8 mouse cellular contexts compared by ENCODE assay signal in the genomic region with DNA sequence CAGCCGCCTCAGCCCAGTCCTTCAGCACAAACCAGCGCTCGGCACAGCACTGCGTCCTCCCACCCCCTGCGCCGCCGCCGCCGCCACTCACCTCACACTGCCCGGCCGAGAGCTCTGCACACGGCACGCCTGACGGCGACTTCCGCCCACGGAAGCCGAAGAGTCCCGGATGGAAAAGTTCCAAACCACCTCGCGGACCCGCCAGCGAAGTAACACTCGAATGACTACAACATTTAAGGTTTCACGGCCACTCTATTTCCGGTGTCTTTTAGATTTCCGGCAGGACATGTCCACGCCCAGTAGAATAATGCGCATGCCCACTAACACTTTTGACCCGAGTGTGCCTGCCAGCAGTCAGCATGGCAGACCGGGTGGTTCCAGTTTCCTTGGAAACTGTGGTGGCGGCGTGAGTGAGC. TPM values are rescaled to one million over a fixed set of nuclear protein-coding genes. Genes with fewer than 3 reads are reported as not detected.
DNase-seq lines count a peak whose midpoint lies in the region; ATAC-seq and TF ChIP-seq lines count a peak whose summit lies in the region.

A gene (minus strand): TSS at position 282 of the 416 bp plus-strand sequence.

- H3K9ac ChIP-seq in forebrain, embryonic 12.5 days, result peak within 1 kb of the TSS; percentile 75
- H3K9ac ChIP-seq in heart, postnatal 0 days (replicated peaks; ENCODE audit: low read depth, low read length), result peak within 1 kb of the TSS; percentile 89
- H3K9ac ChIP-seq in liver, embryonic 16.5 days (ENCODE audit: low read depth, low read length), result peak within 1 kb of the TSS; percentile 82
- H3K9ac ChIP-seq in neural tube, embryonic 13.5 days, result peak within 1 kb of the TSS; percentile 87

- H3K36me3 ChIP-seq in E14TG2a.4 (ENCODE audit: insufficient read depth, low read length), result peaks cover 30% of the 10 kb centered on the region
- peaks cover 21% of the 10 kb centered on the region for H3K36me3 ChIP-seq in forebrain, embryonic 12.5 days (replicated peaks)
- peaks cover 22% of the 10 kb centered on the region for H3K36me3 ChIP-seq in heart, postnatal 0 days (replicated peaks; ENCODE audit: control insufficient read depth, insufficient read depth, low read length)
- no peaks in the 10 kb centered on the region; the same call in 1 of the 2 replicates for H3K36me3 ChIP-seq in liver, embryonic 16.5 days (ENCODE audit: control insufficient read depth, insufficient read depth)
- peaks cover 23% of the 10 kb centered on the region for H3K36me3 ChIP-seq in neural tube, embryonic 13.5 days
- H3K36me3 ChIP-seq in testis, adult 2 months (ENCODE audit: control insufficient read depth, insufficient read depth, low read length), result peaks cover 1% of the 10 kb centered on the region; the same call in 1 of the 2 replicates

- peak; percentile 67 for TF ChIP-seq EP300 in heart, postnatal 0 days (IDR thresholded peaks at IDR 0.05; ENCODE audit: low read depth)

- H3K27ac ChIP-seq in forebrain, embryonic 12.5 days, result peak within 1 kb of the TSS; percentile 83
- H3K27ac ChIP-seq in heart, postnatal 0 days (ENCODE audit: low read depth), result peak within 1 kb of the TSS; percentile 97
- H3K27ac ChIP-seq in liver, embryonic 16.5 days (ENCODE audit: low read length), result peak within 1 kb of the TSS; percentile 88
- H3K27ac ChIP-seq in neural tube, embryonic 13.5 days (replicated peaks), result peak within 1 kb of the TSS; percentile 83
- peak within 1 kb of the TSS; percentile 75 for H3K27ac ChIP-seq in testis, adult 2 months (ENCODE audit: control insufficient read depth, insufficient read depth, low read depth, low read length)

- WGBS in forebrain, embryonic 12.5 days, result under 1% methylated on average over 33 of the region's 33 CpGs
- WGBS in heart, postnatal 0 days, result under 1% methylated on average over 33 of the region's 33 CpGs
- under 1% methylated on average over 33 of the region's 33 CpGs for WGBS in liver, embryonic 16.5 days (ENCODE audit: insufficient replicate concordance)
- WGBS in neural tube, embryonic 13.5 days, result under 1% methylated on average over 33 of the region's 33 CpGs

- ATAC-seq in forebrain, embryonic 12.5 days (ENCODE audit: low FRiP score), result peak; percentile 96
- ATAC-seq in heart, postnatal 0 days (ENCODE audit: insufficient read depth, low read depth), result peak; percentile 93
- peak; percentile 89 for ATAC-seq in liver, embryonic 16.5 days (ENCODE audit: low read depth)
- ATAC-seq in neural tube, embryonic 13.5 days (ENCODE audit: low read depth), result peak; percentile 96

- no peak for TF ChIP-seq CTCF in E14TG2a.4 (conservative IDR thresholded peaks at IDR 0.05; ENCODE audit: low read length)
- TF ChIP-seq CTCF in heart, postnatal 0 days (IDR thresholded peaks at IDR 0.05; ENCODE audit: low read depth), result no peak
- no peak for TF ChIP-seq CTCF in testis, adult 2 months (IDR thresholded peaks at IDR 0.05; ENCODE audit: control insufficient read depth, insufficient read depth, insufficient replicate concordance, low read depth, low read length)

- peak within 1 kb of the TSS; percentile 98 for H3K4me3 ChIP-seq in E14TG2a.4 (replicated peaks; ENCODE audit: low read length)
- H3K4me3 ChIP-seq in forebrain, embryonic 12.5 days (replicated peaks), result peak within 1 kb of the TSS; percentile 75
- H3K4me3 ChIP-seq in heart, postnatal 0 days (ENCODE audit: low read depth, low read length), result peak within 1 kb of the TSS; percentile 88
- H3K4me3 ChIP-seq in liver, embryonic 16.5 days (ENCODE audit: low read depth, low read length), result peak within 1 kb of the TSS; percentile 82
- peak within 1 kb of the TSS; percentile 83 for H3K4me3 ChIP-seq in neural tube, embryonic 13.5 days
- peak within 1 kb of the TSS; percentile 98 for H3K4me3 ChIP-seq in testis, adult 2 months (ENCODE audit: control insufficient read depth, low read depth, low read length)

- no peaks in the 10 kb centered on the region for H3K9me3 ChIP-seq in E14TG2a.4 (ENCODE audit: low read length)
- no peaks in the 10 kb centered on the region for H3K9me3 ChIP-seq in forebrain, embryonic 12.5 days
- no peaks in the 10 kb centered on the region for H3K9me3 ChIP-seq in heart, postnatal 0 days (replicated peaks; ENCODE audit: control insufficient read depth, low read length)
- no peaks in the 10 kb centered on the region for H3K9me3 ChIP-seq in liver, embryonic 16.5 days (replicated peaks; ENCODE audit: control insufficient read depth, low read length)
- no peaks in the 10 kb centered on the region for H3K9me3 ChIP-seq in neural tube, embryonic 13.5 days

- no peaks in the 10 kb centered on the region for H3K27me3 ChIP-seq in E14TG2a.4 (ENCODE audit: insufficient read depth, low read length)
- H3K27me3 ChIP-seq in forebrain, embryonic 12.5 days, result no peaks in the 10 kb centered on the region
- no peaks in the 10 kb centered on the region for H3K27me3 ChIP-seq in heart, postnatal 0 days (ENCODE audit: control insufficient read depth, insufficient read depth, low read length)
- no peaks in the 10 kb centered on the region for H3K27me3 ChIP-seq in liver, embryonic 16.5 days (ENCODE audit: control insufficient read depth, insufficient read depth, low read depth, low read length)
- no peaks in the 10 kb centered on the region for H3K27me3 ChIP-seq in neural tube, embryonic 13.5 days
- no peaks in the 10 kb centered on the region for H3K27me3 ChIP-seq in testis, adult 2 months (ENCODE audit: control insufficient read depth, insufficient read depth, low read length)

- peaks cover 42% of the 10 kb centered on the region for H3K4me1 ChIP-seq in E14TG2a.4 (replicated peaks; ENCODE audit: low read depth, low read length)
- H3K4me1 ChIP-seq in forebrain, embryonic 12.5 days, result peaks cover 15% of the 10 kb centered on the region
- peaks cover 27% of the 10 kb centered on the region for H3K4me1 ChIP-seq in heart, postnatal 0 days (ENCODE audit: control insufficient read depth, insufficient read depth)
- H3K4me1 ChIP-seq in liver, embryonic 16.5 days (ENCODE audit: control insufficient read depth, low read depth, low read length), result peaks cover 25% of the 10 kb centered on the region
- peaks cover 30% of the 10 kb centered on the region for H3K4me1 ChIP-seq in neural tube, embryonic 13.5 days (replicated peaks)
- peaks cover 6% of the 10 kb centered on the region for H3K4me1 ChIP-seq in testis, adult 2 months (ENCODE audit: control insufficient read depth, insufficient read depth, low read length)

- DNase-seq in c-Kit-positive CD71-positive TER-119-positive erythroid progenitor cells, embryonic 14.5 days (ENCODE audit: low spot score), result peak; percentile 89
- peak; percentile 96 for DNase-seq in heart, postnatal 0 days (ENCODE audit: low spot score)
- DNase-seq in kidney, postnatal 4 days, result peak; percentile 89 to 94

- H3K4me2 ChIP-seq in forebrain, embryonic 12.5 days, result peak within 1 kb of the TSS; percentile 81
- peak within 1 kb of the TSS; percentile 91 for H3K4me2 ChIP-seq in heart, postnatal 0 days (ENCODE audit: low read depth, low read length)
- peak within 1 kb of the TSS; percentile 88 for H3K4me2 ChIP-seq in liver, embryonic 16.5 days (ENCODE audit: low read depth, low read length)
- peak within 1 kb of the TSS; percentile 86 for H3K4me2 ChIP-seq in neural tube, embryonic 13.5 days

- peak; percentile 81 for TF ChIP-seq POLR2A in testis, adult 2 months (IDR thresholded peaks at IDR 0.05; ENCODE audit: control insufficient read depth, low read depth, low read length)

RNA-seq across cellular contexts. Expression of the gene that starts here (rescaled TPM):
- polyA plus RNA-seq in forebrain, embryonic 12.5 days (2016; fragmentation: Nextera tagmentation; extraction: Ambion mirVana), result 14.8 and 15.4 TPM in 2 replicates
- total RNA-seq in heart, postnatal 0 days (2014; rRNA removed; ENCODE audit: low replicate concordance), result 13.1 and 16.9 TPM in 2 replicates
- polyA plus RNA-seq in heart, postnatal 0 days (2015; fragmentation: Nextera tagmentation; extraction: Ambion mirVana), result 8.2 and 8.3 TPM in 2 replicates
- polyA plus RNA-seq in liver, embryonic 16.5 days (2015; fragmentation: Nextera tagmentation; extraction: Ambion mirVana), result 4.5 and 4.9 TPM in 2 replicates
- 16.2 and 17.4 TPM in 2 replicates for polyA plus RNA-seq in neural tube, embryonic 13.5 days (2015; fragmentation: Nextera tagmentation; extraction: Ambion mirVana)
- polyA plus RNA-seq in testis, adult 2 months (2012; rRNA removed), result 6.7 TPM in 2 replicates

Comparison
In these comparisons a context has a peak if more than half of its experiments do, and no peak if none do; other contexts are left out.
1. Peak in every context shown above with its lines: DNase-seq, ATAC-seq, H3K4me3 ChIP-seq and H3K27ac ChIP-seq.